Mouse (Mus musculus) MEL (cell line): ENCODE measurements around the gene Ogfod1.

Experiments
- CTCF ChIP-seq, 3 experiments: IDR thresholded peaks in 2 of 3; conservative IDR thresholded peaks in 1 of 3; 2 replicates each; pipeline ENCODE4 v1.5.1; 2011 to 2012; ENCODE audit warnings: low read length in 3 of 3, low read depth in 2 of 3, mild to moderate bottlenecking in 2 of 3, improper control_type of control experiment in 1 of 3, inconsistent platforms in 1 of 3, mixed read lengths in 1 of 3, moderate library complexity in 1 of 3; ENCODE audit not compliant: control insufficient read depth in 1 of 3, insufficient read depth in 1 of 3, poor library complexity in 1 of 3, severe bottlenecking in 1 of 3
- ELF1 ChIP-seq: IDR thresholded peaks from 2 replicates; pipeline ENCODE4 v1.6.1; 2014; ENCODE audit warnings: low read depth, mild to moderate bottlenecking, inconsistent platforms, low read length, improper control_type of control experiment, moderate library complexity
- HCFC1 ChIP-seq: IDR thresholded peaks from 2 replicates; pipeline ENCODE4 v1.6.1; 2012; ENCODE audit warnings: low read depth, mild to moderate bottlenecking, inconsistent platforms, low read length, improper control_type of control experiment, moderate library complexity
- POLR2A ChIP-seq, 2 experiments: IDR thresholded peaks; 2 replicates each; pipeline ENCODE4 v1.6.1; 2011 to 2012; ENCODE audit warnings: low read length in 2 of 2, mild to moderate bottlenecking in 2 of 2, control low read depth in 1 of 2, improper control_type of control experiment in 1 of 2, low read depth in 1 of 2, moderate library complexity in 1 of 2; ENCODE audit not compliant: control insufficient read depth in 1 of 2, insufficient read depth in 1 of 2, poor library complexity in 1 of 2
- POLR2AphosphoS2 ChIP-seq: IDR thresholded peaks from 2 replicates; pipeline ENCODE4 v1.6.1; 2011; ENCODE audit warnings: low read length, improper control_type of control experiment
- TCF12 ChIP-seq: IDR thresholded peaks from 2 replicates; pipeline ENCODE4 v1.6.1; 2014; ENCODE audit warnings: low read depth, mild to moderate bottlenecking, inconsistent platforms, low read length, improper control_type of control experiment, moderate library complexity
- ZKSCAN1 ChIP-seq: IDR thresholded peaks from 2 replicates; pipeline ENCODE4 v1.6.1; 2012; ENCODE audit warnings: low read depth, mild to moderate bottlenecking, inconsistent platforms, low read length, improper control_type of control experiment, moderate library complexity

DNA sequence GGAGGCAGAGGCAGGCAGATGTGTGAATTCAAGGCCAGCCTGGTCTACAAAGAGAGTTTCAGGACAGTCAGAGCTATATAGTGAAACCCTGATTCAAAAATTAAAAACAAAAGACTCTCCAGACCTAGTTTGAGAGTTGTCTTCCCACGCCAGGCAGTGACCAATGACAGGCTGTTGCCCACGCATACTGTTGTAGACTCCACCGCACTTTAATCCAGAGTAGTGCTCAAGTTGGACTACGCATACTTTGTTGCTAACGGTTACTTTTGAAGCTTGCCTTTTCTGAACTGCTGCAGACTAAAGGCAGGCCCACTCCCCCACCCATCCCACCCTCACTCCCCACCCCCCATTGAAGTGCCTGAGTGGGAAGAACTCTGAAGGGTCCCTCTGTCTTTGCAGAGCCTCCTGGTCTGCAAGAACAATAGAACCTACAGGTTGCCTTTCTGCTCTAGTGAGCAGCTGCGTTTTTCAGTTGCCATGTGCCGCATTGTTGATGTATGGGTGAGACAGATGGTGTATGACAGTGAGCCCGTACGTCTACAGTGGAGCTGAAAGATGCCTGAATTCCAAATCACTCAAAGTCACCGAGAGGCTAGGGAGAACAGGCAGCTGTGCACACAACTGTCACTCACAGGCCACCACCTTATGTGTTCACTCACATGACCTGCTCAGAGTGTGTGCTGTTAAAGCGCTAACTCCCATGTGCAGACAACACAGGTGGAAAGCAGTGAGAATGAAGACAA is 29.3 kb downstream of the Ogfod1 start:
- TF ChIP-seq TCF12 (no peak), POLR2AphosphoS2 (no peak), POLR2A (IDR thresholded peaks at IDR 0.05; ENCODE audit: control insufficient read depth in 1 of 2, insufficient read depth in 1 of 2, low read depth in 1 of 2, low read length in 2 of 2, poor library complexity in 1 of 2) (no peak), CTCF (IDR thresholded peaks at IDR 0.05 in 2 of 3, conservative IDR thresholded peaks at IDR 0.05 in 1 of 3; ENCODE audit: control insufficient read depth in 1 of 3, insufficient read depth in 1 of 3, low read depth in 2 of 3, low read length in 3 of 3, poor library complexity in 1 of 3, severe bottlenecking in 1 of 3) (no peak), ZKSCAN1 (no peak), ELF1 (no peak), HCFC1 (no peak)
